In the genomic region with DNA sequence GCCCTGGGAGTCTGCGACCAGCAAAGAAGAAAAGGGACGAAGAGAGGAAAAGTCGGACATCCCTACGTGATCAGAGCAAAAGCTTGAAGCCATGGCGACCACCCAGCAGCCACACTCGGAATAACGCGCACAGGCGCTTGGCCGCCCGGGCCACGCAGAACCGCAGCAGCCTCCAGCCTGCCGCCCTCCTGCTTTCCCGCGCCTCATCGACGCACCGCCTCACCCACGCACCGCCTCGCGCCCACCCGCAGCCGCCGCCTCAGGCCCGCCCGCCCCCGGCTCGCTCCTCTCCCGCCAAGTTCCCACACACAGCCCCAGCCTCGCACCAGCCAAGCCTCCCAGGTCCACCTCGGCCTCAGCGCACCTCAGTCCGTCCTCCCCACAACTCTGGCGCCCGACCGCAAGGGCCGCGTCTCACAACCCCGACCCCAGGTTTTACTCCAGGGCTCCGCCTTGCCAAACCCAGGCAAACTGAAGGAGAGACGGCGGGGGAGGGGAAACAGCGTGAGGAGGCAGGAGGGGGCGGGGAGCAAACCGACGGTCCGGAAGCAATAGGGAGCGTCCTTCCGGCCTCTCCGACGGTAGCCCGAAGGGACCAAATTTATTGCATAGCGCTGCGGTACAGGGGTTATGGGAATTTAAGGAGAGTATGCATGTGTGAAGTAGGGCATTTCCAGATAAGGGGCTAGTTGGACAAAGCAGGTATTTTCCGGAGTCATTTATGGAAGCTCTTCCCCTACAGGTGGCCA, we compare ENCODE assay signal across 8 mouse cellular contexts. TPM values are rescaled to one million over a fixed set of nuclear protein-coding genes. Genes with fewer than 3 reads are reported as not detected.
DNase-seq lines count a peak whose midpoint lies in the region; ATAC-seq and TF ChIP-seq lines count a peak whose summit lies in the region.
"Not testable (repeated sequence)": the region's sequence is repeated elsewhere in the genome, so short reads cannot be mapped to it uniquely, and the experiment has no call there.

A gene (minus strand): TSS at position 502 of the 749 bp plus-strand sequence.

- TF ChIP-seq POLR2A in bone marrow, adult 2 months (IDR thresholded peaks at IDR 0.05; ENCODE audit: borderline replicate concordance, control insufficient read depth, low read depth, low read length); limb, embryonic 14.5 days (IDR thresholded peaks at IDR 0.05; ENCODE audit: borderline replicate concordance, extremely low read depth, insufficient read depth, insufficient read length): not testable (repeated sequence)

- ATAC-seq in embryonic facial prominence, embryonic 15.5 days (ENCODE audit: insufficient number of reproducible peaks, low FRiP score, low TSS enrichment, low read depth) = peak; percentile 92
- ATAC-seq in limb, embryonic 14.5 days (ENCODE audit: low FRiP score, low read depth) = peak; percentile 97
- ATAC-seq in midbrain, postnatal 0 days (ENCODE audit: low FRiP score) = peak; percentile 94

- TF ChIP-seq CTCF in bone marrow, adult 2 months (IDR thresholded peaks at IDR 0.05; ENCODE audit: control insufficient read depth, insufficient read depth, low read length); midbrain, postnatal 0 days (IDR thresholded peaks at IDR 0.05): not testable (repeated sequence)

- peak within 1 kb of the TSS; percentile 78 for H3K4me3 ChIP-seq in bone marrow, adult 2 months (replicated peaks; ENCODE audit: control insufficient read depth, low read depth, low read length)
- peak within 1 kb of the TSS; percentile 49 for H3K4me3 ChIP-seq in embryonic facial prominence, embryonic 15.5 days (replicated peaks)
- peak within 1 kb of the TSS; percentile 43 for H3K4me3 ChIP-seq in limb, embryonic 14.5 days (replicated peaks; ENCODE audit: low read length)
- peak within 1 kb of the TSS; percentile 41 for H3K4me3 ChIP-seq in midbrain, postnatal 0 days (ENCODE audit: low read depth, low read length)

- peak; percentile 97 for DNase-seq in 416B (ENCODE audit: low read depth)
- peak; percentile 97 for DNase-seq in heart, adult 8-10 months (ENCODE audit: low spot score)
- DNase-seq in kidney, adult 9 months = peak; percentile 95
- DNase-seq in limb, embryonic 14.5 days (ENCODE audit: low spot score) = peak; percentile 98
- DNase-seq in midbrain, postnatal 0 days (ENCODE audit: low spot score) = peak; percentile 98
- peak; percentile 87 to 92 for DNase-seq in spleen, postnatal 14 days (ENCODE audit: low spot score in 2 of 2)

- WGBS in bone marrow, adult 2 months = under 1% methylated on average over 35 of the region's 57 CpGs
- under 1% methylated on average over 32 of the region's 57 CpGs for WGBS in embryonic facial prominence, embryonic 15.5 days
- WGBS in limb, embryonic 14.5 days = under 1% methylated on average over 29 of the region's 57 CpGs
- WGBS in midbrain, postnatal 0 days = under 1% methylated on average over 27 of the region's 57 CpGs

- H3K9ac ChIP-seq in embryonic facial prominence, embryonic 15.5 days = 0 out of 2 replicates have a peak within 1 kb of the TSS, but pooled peaks have one; percentile 9
- H3K9ac ChIP-seq in limb, embryonic 14.5 days (ENCODE audit: low read depth, low read length, severe bottlenecking) = peak within 1 kb of the TSS; percentile 54
- H3K9ac ChIP-seq in midbrain, postnatal 0 days (replicated peaks; ENCODE audit: low read length, poor library complexity, severe bottlenecking) = 0 out of 2 replicates have a peak within 1 kb of the TSS, but pooled peaks have one; percentile 44

- not testable (repeated sequence) for H3K4me1 ChIP-seq in bone marrow, adult 2 months (ENCODE audit: control insufficient read depth, insufficient read depth, low read length); embryonic facial prominence, embryonic 15.5 days; limb, embryonic 14.5 days (ENCODE audit: control insufficient read depth, insufficient read depth, low read length); midbrain, postnatal 0 days (ENCODE audit: insufficient read depth, low read length)

- H3K36me3 ChIP-seq in embryonic facial prominence, embryonic 15.5 days = peaks cover 20% of the 10 kb centered on the region
- H3K36me3 ChIP-seq in limb, embryonic 14.5 days (ENCODE audit: control insufficient read depth, insufficient read depth, low read length) = peaks cover 20% of the 10 kb centered on the region
- H3K36me3 ChIP-seq in midbrain, postnatal 0 days (ENCODE audit: insufficient read depth, low read length) = peaks cover 13% of the 10 kb centered on the region; the same call in 1 of the 2 replicates

- H3K9me3 ChIP-seq in embryonic facial prominence, embryonic 15.5 days (replicated peaks); limb, embryonic 14.5 days (ENCODE audit: control insufficient read depth, low read length); midbrain, postnatal 0 days (ENCODE audit: low read length): not testable (repeated sequence)

- 0 out of 2 replicates have a peak within 1 kb of the TSS, but pooled peaks have one; percentile 19 for H3K27ac ChIP-seq in bone marrow, adult 2 months (ENCODE audit: control insufficient read depth, insufficient read depth, low read depth, low read length, poor library complexity)
- H3K27ac ChIP-seq in embryonic facial prominence, embryonic 15.5 days (replicated peaks) = 0 out of 2 replicates have a peak within 1 kb of the TSS, but pooled peaks have one; percentile 39
- H3K27ac ChIP-seq in limb, embryonic 14.5 days (replicated peaks; ENCODE audit: low read depth, low read length) = 0 out of 2 replicates have a peak within 1 kb of the TSS, but pooled peaks have one; percentile 52
- not testable (repeated sequence) for H3K27ac ChIP-seq in midbrain, postnatal 0 days (ENCODE audit: low read depth, low read length)

- peak within 1 kb of the TSS; percentile 39 for H3K4me2 ChIP-seq in embryonic facial prominence, embryonic 15.5 days (replicated peaks)
- peak within 1 kb of the TSS; percentile 35 for H3K4me2 ChIP-seq in limb, embryonic 14.5 days (replicated peaks; ENCODE audit: low read depth, low read length, severe bottlenecking)
- H3K4me2 ChIP-seq in midbrain, postnatal 0 days (ENCODE audit: low read depth, low read length, poor library complexity, severe bottlenecking) = peak within 1 kb of the TSS; percentile 35

- not testable (repeated sequence) for H3K27me3 ChIP-seq in embryonic facial prominence, embryonic 15.5 days; limb, embryonic 14.5 days (ENCODE audit: control insufficient read depth, insufficient read depth, low read length); midbrain, postnatal 0 days (ENCODE audit: insufficient read depth, low read length)

RNA-seq across cellular contexts. Expression of the gene that starts here (rescaled TPM):
- 13.9 and 27.0 TPM in 2 replicates for polyA plus RNA-seq in bone marrow, adult 2 months (2011; ENCODE audit: insufficient read depth, insufficient read length, low replicate concordance, missing spikeins)
- 38.3 and 39.4 TPM in 2 replicates for polyA plus RNA-seq in embryonic facial prominence, embryonic 15.5 days (2015; fragmentation: Nextera tagmentation; extraction: Ambion mirVana)
- total RNA-seq in heart, adult 8-10 months (2022) = 10 to 100 TPM; 10.1 to 12.0 (median 10.4) TPM
- 56.2 and 57.9 TPM in 2 replicates for polyA plus RNA-seq in limb, embryonic 14.5 days (2012; rRNA removed)
- 44.2 and 51.7 TPM in 2 replicates for polyA plus RNA-seq in limb, embryonic 14.5 days (2014; fragmentation: Nextera tagmentation; extraction: Ambion mirVana)
- total RNA-seq in midbrain, postnatal 0 days (2014; rRNA removed) = 44.4 and 46.2 TPM in 2 replicates
- polyA plus RNA-seq in midbrain, postnatal 0 days (2015; fragmentation: Nextera tagmentation; extraction: Ambion mirVana) = 27.4 and 28.4 TPM in 2 replicates
